Mouse (Mus musculus) heart, postnatal 36 days (tissue): ENCODE measurements around the gene Imp4. TPM values are rescaled to one million over a fixed set of nuclear protein-coding genes. Genes with fewer than 3 reads are reported as not detected.

Source experiments
- DNase-seq, 2 experiments: peaks; one replicate each; pipeline ENCODE4 v3.0.0; 2021 to 2022
- intact Hi-C: fragments of 180-260 bp; cut with DNase I; formaldehyde crosslinking; loops from one replicate; pipeline ENCODE4 v1.15.1; 2025
- total RNA-seq, 2 experiments: library from RNA; stranded (reverse); gene quantifications; 2 replicates each; pipeline ENCODE4 v1.2.3; 2021

Gene Imp4
- total RNA-seq, 2 experiments from 2014 or later, result 28.3 to 29.2 TPM

DNA sequence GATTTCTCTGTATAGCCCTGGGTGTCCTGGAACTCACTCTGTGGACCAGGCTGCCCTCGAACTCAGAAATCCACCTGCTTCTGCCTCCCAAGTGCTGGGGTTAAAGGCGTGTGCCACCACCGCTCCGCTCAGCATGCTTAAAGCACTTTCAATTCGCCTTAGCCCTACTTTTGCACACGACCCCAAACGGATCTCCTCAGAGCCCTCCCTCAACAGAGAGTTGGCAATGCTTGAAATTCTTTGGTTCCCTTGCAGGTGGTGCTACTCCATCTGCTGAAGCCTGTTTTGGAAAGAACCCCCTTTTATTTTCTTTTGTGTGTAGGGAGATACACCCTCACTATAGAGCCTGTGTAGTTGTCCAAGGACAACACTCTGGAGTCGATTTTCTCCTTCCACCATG lies 18.8 kb downstream of the Imp4 start:
- intact Hi-C loops, result no loop called here
- DNase-seq, result no peak

DNA sequence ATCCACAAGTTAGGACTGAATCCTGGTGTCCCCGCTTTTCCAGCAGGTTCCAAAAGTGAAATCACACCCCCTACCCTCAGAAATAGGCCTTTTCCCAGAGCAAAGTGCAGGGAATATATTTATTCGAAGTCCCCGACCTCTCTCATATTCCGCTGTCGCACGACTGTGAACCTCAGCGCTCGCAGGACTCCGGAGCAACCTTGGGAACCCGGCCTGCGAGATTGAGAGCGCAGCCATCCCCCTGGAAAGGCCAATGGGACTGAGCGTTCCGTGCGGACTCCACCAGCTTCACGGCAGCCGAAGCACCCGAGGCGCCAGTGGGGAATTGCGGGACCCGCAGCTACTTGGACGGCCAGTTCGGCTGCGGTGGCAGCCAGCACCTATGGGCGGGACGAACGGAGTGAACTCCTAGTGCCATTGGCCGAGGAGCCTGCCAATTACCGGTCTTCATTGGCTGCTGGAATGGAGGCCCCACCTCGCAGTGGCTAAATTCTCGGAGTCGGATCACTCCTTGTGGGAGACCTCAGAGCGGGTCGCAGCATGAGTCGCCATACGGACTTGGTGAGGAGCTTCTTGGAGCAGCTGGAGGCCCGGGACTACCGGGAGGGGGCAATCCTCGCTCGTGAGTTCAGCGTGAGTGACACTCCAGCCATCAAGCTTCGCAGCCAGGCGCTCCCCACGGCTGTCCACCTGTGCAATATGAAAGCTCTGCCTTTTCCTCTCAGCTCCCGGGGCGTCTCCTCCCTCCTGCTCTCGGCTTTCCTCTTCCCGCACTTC lies 19.8 kb downstream of the Imp4 start, which contains the start of gene Ptpn18:
TSS of gene Ptpn18 (plus strand) at position 479 of the 777 bp plus-strand sequence.
- intact Hi-C loops, result loop anchor here (5.0 kb wide), 1 partner anchor 143 kb away; no protein-coding TSS in a partner anchor
- peak; percentile 94 to 97 for DNase-seq

DNA sequence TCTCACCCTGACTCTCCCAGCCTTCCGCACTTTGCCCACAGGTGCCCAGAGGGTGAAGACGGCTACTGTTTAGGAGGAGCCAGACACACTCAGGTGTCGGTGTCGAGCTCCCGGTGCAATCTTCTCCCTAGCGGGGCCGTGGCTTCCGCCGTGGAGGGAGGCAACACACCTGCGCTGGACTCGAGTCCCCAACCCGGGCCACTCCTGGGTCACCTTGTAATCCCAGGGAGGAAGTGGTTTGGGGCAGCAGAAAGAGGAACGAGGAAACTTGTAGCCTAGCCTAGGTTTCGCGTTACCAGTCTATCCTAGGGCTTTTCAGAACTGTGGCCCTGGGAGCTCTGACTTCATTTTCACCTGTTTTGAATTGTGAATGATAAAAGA lies 20.4 kb downstream of the Imp4 start:
- DNase-seq, result no peak
- intact Hi-C loops, result loop anchor here (5.0 kb wide), 1 partner anchor 142 kb away; no protein-coding TSS in a partner anchor

DNA sequence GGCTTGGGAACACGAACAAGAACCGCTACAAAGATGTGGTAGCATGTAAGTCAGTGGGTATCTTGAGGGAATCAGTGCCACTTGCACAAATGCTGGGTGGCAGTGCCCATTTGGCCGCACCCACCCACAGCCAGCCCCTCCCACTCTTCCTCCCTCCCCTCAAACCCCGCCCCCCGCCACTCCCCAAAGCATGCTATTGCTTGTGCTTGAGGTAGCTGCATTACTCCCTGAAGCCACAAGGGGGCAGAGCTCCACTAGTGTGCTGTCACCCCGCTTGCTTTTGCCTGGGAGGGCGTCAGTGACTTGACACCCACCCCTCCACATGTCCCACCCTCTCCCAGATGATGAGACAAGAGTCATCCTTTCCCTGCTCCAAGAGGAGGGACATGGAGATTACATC lies 23.1 kb downstream of the Imp4 start:
- intact Hi-C loops, result loop anchor here (5.0 kb wide), 1 partner anchor 140 kb away; no protein-coding TSS in a partner anchor
- DNase-seq, result peak; percentile 60 to 69

DNA sequence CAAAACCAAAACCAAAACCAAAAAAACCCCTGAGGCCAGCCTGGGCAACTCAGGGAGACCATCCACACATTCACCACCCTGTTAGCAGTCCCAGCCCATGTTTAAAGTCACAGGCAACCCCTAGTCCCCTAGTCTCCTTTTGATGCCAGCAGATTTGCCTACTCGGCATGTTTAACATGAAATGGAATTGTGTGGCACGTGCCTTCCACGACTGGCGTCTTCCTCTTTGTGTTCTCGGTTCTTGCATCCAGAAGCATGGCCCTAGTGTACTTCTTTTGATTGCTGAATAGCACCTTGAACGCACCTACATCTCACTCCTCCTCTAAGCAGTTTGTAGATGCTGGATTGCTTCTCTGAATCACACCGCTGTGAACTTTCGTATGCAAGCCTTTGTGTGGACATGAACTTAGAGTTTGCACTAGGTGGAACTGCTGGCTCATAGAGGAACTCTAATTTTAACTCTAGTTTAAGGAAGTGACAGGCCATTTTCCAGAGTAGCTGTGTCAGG lies 24.7 kb downstream of the Imp4 start:
- intact Hi-C loops, result loop anchor here (5.0 kb wide), 1 partner anchor 138 kb away; no protein-coding TSS in a partner anchor
- DNase-seq, result peak in 1 of 2 experiments; percentile 33

DNA sequence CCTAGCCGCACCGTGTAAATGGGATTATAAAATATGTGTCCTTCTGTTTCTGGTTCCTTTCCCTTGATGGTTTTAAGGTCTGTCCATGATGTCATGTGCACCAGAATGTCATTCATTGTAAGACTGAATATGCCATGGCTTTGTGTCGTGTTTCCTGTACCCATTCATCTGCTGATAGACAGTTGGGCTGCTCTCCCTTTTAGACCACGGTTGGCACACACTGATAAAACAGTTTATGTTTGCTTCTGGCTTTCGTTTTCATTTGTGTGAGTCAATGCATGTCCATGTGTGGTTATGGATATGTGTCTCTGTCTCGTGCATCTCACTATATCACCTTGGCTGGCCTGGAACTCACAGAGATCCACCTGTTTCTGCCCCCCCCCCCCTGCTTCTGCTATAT lies 25.8 kb downstream of the Imp4 start:
- intact Hi-C loops, result no loop called here
- no peak for DNase-seq

DNA sequence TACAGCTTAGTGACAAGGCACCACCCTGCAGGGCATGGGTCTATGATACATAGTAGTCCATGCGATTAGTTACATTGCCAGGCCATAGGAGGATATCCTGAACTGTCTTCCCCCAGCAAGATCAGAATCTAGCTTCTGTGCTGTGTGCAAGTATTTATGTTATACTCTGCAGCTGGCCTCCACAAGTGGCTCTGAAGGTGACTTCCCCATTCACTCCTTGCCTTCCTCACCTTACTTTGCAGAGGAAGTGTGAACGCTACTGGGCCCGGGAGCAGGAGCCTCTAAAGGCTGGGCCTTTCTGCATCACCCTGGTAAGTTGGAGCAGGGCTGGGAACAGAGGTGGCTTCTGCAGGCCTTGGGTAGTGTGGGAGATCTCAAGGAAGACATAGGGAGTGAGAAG lies 28.4 kb downstream of the Imp4 start:
- DNase-seq, result no peak
- intact Hi-C loops, result no loop called here

DNA sequence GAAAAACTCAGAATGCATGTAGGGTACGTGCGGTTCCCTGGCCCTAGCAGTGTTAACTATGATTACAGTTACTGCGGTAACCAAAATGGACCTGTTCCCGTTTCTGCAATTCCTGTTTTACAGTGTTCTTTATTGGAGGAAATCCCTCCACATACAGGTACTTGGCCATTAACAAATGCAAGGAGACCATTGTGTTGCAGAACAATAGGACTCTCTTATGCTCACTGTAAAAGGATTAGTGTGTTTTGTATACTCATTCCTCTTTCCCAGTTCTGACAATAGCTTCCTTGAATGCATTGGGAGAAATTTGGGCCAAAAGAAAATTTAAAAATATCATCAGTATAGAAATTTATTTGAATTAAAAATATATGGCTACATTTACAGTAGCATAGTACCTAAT lies 28.8 kb downstream of the Imp4 start:
- DNase-seq, result no peak
- intact Hi-C loops, result no loop called here

DNA sequence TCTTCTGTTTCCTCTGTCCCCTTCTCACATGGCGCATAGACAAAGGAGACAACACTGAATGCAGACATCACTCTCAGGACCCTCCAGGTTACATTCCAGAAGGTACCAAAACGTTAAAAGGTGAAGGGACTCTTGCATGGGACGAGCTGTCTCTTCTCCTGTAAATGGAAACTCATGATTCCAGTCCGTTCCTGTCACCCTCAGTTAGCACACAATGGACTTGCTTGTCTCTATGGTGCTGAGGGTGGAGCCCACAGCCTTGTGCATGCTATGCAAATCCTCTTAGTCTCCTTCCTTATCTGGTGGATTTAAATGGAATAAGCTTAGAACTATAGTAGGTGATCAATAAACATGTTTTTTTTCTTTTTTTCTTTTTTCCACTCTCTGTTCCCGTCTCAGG lies 30.1 kb downstream of the Imp4 start:
- no peak for DNase-seq
- intact Hi-C loops, result no loop called here

DNA sequence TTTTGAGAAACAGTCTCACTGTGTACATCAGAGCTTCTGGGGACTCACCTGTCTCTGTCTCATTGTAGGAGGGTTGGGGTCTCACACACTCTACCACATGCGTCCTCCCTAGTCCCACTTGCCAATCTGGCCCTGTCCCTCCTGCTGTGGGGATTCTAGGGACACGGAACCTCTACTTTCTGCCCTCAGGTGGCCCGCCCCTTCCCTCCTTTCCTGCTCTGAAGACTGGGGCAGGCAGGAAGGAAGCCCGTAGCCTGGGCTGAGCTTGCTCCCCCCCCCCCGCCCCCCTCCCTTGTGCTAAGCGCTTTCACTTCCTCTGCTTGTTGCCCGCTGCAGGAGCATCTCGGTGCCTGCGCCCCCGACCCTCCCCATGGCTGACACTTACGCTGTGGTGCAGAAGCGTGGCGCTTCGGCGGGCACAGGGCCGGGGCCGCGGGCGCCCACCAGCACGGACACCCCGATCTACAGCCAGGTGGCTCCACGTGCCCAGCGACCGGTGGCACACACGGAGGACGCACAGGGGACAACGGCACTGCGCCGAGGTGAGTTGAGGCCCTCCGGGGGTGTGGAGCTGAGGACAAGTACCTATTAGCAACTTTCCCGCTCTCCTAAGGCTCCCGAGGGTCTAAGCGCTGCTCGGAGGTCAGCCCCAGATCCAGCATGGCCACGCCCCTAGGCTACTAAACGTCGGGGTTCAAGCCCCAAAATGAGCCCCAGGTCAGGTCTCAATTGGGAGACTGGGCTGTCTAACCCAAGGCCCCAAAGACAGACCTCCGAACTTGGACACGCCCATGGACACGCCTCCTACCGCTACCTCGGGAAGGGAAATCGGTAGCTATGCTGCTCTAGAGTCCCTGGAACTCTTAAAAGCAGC lies 33.0 kb downstream of the Imp4 start:
- DNase-seq, result peak; percentile 49 to 60
- intact Hi-C loops, result no loop called here

DNA sequence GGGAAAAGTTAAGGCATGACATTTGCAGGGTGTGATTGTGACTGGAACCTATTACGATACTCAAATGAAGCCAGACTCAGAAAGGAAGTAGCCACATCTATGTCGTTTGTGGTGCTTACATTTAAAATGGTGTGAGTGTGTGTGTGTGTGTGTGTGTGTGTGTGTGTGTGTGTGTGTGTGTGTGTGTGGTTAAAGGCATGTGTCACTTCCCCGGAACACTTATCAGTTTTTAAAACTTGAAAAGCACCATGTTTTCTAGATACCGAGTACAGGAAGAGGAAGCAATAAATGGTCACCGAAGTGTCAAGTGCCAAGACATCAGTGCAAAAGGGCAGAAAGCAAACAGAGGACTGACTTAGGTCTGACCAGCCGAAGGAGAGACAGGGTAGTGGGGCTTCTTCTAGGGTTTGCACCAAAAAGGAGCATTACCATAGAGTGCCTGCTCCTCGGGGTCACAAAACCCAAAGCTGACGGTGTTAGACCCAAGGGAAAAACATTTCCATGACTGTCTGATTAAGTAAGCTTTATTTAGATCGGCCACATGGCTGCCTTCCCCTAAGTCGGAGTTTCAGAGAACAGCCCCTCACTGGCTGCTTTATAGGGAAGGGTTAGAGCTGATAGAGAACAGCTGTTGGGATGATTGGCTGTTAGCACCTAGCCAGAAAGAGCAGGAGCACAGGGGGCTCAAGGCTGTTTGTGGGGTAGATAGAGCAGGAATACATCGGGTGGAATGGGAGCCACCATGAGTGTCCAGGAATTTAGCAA lies 39.4 kb downstream of the Imp4 start:
- intact Hi-C loops, result no loop called here
- DNase-seq, result no peak

DNA sequence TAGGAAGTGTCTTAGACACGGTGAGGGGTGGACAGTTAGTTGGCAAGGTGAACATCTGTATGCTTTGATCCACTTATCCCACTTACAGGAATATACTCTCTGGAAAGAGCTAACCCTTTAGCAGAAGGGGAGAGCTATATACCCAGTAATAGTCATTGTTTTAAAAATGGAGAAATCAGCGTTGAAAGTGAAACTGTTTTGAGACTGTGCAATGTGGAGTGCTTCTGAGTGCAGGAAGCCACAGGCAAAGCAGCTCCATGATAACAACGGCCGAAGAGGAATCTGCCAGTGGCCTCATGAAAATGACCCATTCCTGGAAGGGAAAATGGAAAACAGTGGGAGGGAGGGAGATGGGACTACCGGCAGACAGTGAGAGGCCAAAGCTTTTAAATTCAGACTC lies 41.1 kb downstream of the Imp4 start:
- intact Hi-C loops, result no loop called here
- no peak for DNase-seq

DNA sequence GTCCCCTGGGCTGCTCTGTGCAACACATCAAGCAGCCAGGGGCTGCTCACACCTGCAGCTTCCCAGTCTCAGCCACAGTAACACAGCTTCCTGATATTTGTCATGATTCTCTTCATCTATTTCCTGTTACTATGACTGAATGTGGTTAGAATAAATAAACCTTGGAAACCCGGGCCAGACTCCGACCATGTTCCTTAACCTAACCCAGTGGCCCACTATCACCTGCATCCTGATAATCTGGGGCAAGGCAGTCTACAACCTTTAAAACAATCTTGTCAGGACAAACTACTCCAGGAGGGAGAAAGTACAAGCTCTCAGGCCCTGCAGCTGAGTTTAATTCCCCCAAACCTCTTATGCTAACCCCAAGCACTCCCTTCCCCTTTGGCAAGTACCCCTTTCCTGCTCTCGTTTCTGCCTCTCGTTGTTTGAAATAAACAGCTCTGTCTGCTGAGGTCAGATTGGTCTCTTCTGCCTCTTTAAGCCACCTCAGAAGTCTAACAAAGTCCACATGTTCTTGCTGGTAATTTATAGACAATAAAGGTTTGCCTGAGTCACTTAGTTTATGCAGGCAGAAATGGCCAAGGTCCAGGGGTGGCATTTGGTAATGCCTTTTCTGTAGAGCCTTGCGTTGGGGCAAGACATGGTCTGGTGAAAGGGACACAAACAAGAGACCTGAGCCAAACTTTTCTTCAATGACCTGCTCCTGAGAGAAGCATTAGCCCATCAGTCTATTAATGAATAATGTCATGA lies 42.4 kb downstream of the Imp4 start:
- no peak for DNase-seq
- intact Hi-C loops, result no loop called here

DNA sequence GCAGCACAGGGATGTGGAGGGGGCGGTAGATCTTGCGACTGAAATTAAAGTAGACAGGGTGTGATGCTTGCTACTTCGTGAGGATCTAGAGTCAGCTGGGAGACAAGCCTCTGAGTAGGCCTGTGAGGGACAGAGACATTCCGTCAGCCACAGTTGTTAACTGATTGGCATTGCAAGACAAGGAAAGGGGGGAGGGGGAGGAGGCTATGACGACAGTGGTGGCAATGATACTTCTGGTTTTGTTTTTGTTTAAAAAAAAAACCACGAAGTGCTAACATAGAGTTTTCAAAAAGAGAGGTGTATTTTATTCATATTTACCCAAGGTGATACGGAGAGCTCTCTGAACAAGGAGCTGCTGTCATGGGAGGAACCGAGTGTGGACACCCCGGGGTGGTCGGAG lies 44.8 kb downstream of the Imp4 start:
- DNase-seq, result no peak
- intact Hi-C loops, result no loop called here

DNA sequence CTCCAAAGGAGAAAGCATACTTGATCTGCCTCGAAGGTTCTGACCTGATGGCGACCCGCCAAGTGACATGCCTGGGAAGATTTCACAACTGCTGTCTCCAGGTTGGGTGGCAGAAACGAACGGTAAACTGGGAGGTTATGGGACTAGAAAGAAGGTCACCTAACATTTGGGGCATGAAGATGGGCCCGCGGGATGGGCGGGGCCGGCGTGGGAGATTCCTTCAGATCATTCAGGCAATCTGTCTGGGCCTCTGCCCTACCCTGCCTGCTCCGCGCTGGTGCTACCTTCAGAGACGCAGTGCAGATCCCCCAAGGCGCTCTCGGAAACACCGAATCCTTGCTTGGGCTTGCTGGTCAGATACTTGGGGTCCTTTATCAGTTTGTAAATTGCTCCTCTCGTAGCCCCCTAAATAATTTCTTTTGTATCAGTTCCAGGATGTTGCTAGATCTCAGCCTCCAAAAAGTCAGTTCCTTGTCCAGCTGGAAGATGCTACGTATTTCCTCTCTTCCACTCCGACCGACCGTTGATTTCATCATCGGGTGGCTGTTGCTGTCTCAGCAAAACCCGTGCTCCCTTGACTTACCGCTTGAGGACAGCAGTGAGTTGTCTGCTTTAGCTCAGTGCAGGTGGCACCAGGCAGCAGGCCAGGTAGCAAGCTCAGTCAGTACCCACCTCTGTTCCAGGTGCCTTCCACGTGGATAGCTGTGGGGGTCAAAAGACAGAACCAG lies 46.0 kb downstream of the Imp4 start:
- intact Hi-C loops, result no loop called here
- peak; percentile 37 to 47 for DNase-seq

DNA sequence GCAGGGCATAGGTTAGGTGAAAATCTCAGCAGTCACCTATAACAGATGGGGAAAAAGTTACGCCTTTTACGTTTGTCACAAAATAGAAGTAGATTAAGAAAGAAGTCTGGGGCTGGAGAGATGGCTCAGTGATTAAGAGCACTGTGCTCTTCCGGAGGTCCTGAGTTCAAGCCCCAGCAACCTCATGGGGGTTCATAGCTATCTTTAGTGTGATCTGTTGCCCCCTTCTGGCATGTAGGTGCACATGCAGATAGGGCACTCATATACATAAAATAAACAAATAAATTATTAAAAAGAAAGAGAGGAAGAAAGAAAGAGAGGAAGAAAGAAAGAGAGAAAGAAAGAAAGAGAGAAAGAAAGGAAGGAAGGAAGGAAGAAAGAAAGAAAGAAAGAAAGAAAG lies 47.7 kb downstream of the Imp4 start:
- no peak for DNase-seq
- intact Hi-C loops, result no loop called here

DNA sequence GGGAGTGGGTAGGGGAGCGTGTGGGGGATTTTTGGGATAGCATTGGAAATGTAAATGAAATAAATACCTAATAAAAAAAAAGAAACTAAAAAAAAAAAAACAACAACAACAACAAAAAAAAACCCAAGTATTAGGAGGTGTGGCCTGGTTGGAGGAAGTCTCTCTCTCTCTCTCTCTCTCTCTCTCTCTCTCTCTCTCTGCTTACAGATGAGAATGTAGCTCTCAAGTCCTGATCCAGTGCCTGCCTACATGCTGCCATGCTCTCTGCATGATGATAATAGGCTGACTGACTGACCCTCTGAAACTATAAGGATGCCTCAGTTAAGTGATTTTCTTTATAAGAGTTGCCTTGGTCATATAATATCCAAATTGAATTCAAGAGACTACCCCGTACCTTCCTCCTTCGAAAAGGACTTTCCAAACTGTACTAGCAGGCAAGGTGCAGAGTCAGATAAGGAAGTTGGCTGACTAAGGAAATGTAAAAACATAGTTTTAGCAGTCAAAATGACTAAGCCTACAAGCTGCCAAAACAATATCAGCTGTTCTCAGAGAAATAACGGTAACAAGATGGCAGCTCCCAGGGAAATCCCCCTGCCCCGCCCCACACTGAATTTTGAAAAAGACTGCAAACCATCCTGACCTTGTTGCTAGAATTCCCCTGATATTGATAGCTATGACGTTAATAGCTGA lies 50.3 kb downstream of the Imp4 start:
- DNase-seq, result no peak
- intact Hi-C loops, result no loop called here

DNA sequence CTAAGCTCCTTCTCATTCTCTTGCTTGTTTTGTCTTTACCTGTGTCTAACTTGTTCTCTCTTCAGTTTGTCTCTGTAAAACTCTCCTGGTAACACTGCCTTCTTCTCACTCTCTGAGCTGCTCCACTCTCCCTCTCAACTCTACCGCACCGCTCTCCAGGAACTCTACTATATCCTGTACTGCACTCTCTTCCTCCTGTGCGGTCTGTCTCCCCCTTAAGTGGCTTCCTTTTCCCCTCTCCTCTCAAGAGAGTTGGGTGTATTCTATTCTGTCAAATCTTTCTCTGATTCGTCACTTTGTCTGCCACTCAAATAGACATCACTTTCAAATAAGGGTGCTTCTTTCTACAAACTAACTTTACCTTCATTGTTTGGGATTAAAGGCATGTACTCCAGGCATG lies 51.8 kb downstream of the Imp4 start:
- no peak for DNase-seq
- intact Hi-C loops, result no loop called here
